Mouse (Mus musculus) kidney, adult 8-10 months (tissue): Measurements from ENCODE around the gene Ldlrad3.

ENCODE experiments used
- DNase-seq, 2 experiments: peaks; one replicate each; pipeline ENCODE4 v3.0.0; 2022

Gene Ldlrad3

GRCm38 (mm10) chr2:102113323-102113722 is 72.9 kb downstream of the Ldlrad3 start:
- DNase-seq, result peak; percentile 90

- no peak for DNase-seq
These were observed 74.2 kb downstream of the Ldlrad3 start for GRCm38 (mm10) chr2:102111906-102112499.

DNA sequence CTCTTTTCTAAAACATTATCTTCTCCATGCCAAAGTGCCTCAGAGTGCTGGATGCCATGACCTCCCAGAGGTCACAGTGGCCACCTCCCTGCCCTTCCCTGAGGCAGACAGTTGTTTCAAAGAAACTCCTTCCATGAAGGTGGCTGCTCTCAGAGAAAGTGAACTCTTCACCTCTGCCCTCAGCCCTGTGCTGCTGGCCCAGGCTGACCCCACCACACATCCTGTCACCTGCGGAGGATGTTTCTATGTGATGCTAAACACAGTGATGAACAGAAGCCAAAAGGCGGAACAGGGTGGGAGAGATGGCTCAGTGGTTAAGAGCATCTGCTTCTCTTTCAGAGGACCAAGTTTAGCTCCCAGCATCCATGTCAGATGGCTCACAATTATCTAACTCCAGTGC is 75.9 kb downstream of the Ldlrad3 start:
- DNase-seq, result no peak

DNA sequence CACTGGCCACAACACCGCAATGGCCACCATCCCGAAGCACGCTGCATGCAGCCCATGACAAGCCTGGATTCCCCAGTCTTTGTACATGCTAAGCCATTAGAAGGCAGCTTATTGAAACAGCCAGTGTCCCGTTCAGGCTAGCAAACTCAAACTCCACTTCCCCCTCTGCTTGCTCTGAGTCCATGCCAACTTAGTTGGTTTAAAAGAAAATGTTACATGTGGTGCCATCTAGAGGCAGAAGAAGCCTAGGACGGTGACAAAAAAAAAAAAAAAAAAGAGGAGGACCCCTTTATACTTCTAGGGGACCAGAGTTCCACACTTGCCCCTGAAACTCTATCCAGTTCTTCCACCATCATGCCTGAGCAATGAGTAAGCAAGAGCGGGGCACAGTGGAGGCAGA is 78.9 kb downstream of the Ldlrad3 start:
- peak in 1 of 2 experiments; percentile 26 for DNase-seq

- no peak for DNase-seq
These were observed 79.5 kb downstream of the Ldlrad3 start for GRCm38 (mm10) chr2:102106728-102107127.

DNA sequence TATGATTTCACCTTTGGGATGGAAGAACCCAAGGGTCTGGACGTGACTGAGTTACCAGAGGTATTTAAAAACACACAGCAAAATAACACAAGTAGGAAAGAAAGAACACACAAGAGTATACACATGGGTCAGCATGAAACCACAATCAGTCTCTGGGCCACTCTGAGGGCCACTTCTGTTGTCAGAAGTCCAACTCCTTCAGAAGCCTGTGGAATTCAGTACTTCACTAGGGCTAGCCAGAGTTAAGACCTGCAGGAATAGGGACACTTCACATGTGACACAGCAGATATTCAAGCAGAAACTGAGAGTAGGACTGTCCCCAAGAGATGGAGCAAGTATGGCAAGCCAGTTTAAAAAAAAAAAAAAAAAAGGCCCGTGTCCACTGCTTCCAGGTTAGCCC is 80.7 kb downstream of the Ldlrad3 start:
- no peak for DNase-seq

GRCm38 (mm10) chr2:102103955-102104354 is 82.2 kb downstream of the Ldlrad3 start:
- DNase-seq, result no peak

DNA sequence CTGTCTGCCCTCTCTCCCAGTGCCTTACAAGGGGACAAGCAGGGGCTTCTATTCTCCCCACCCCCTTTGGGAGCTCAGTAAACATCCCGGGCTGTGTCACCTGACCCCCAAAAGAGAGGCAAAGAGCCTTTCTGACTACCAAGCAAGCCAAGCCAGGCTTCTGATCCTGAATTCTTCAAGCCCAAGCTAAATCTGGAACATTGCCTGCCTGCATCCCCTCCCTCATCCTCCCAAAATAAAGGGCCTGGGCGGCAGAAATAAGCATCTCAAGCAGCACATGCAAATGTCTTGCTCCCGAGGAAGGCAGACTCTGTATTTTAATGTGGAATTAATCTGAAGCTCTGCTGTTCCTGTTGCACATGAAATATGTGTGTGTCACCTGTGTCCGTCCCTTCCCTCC is 85.7 kb downstream of the Ldlrad3 start:
- DNase-seq, result no peak

DNA sequence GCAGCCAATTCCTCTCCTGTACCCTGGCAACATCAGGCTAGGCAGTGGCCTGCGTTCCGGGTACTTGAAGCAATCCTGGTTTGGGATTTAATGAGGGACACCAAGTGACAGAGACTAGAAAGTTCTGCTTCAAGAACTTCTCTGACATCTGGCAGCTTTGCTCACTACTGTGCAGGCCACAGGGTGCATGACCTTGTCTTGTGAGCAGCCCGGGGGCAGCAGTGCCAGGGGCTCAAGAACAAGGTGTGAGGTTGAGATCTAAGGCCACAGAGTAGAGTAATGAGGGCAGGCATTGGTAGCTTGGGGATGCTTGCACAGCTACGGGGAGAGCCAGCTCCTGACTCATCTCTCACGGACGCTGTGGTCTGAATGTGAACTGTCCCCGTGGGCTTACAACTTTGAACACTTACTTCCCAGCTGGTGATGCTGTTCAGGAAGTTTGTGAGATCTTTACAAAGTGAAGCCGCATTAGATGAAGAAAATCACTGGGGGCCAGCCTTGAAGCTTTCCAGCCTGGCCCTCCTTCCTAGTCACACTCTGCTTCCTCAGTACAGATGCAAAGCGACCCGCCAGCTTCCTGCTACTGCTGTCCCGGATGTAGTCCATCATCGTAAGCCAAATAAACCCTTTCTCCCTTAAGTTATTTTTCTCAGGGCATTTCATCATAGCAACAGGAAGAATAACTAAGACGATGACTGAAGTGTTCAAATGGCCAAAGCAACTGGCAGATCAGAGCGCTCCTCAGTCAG is 86.3 kb downstream of the Ldlrad3 start:
- no peak for DNase-seq

DNA sequence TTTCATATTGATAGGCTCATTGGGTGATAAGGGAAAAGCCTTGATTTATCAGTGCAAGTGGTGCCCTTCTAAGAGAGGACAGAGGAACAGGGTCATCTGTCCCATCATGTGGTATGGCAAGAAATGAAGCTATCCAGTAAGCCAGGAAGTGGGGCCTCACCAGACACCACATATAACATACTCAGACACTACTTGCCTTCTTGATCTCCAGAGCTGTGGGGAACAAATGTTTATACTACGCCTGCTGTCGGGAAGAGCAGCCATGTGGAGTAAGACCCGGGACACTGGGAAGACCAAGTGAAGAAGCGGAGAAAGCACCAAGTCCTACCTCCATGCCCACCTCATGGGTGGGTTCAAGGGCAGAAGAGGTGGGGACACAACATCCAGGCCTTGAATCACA is 86.9 kb downstream of the Ldlrad3 start:
- no peak for DNase-seq

GRCm38 (mm10) chr2:102094773-102095172 is 91.4 kb downstream of the Ldlrad3 start:
- DNase-seq, result peak in 1 of 2 experiments; percentile 28

- DNase-seq, result no peak
These were observed 91.9 kb downstream of the Ldlrad3 start for GRCm38 (mm10) chr2:102094281-102094680.

DNA sequence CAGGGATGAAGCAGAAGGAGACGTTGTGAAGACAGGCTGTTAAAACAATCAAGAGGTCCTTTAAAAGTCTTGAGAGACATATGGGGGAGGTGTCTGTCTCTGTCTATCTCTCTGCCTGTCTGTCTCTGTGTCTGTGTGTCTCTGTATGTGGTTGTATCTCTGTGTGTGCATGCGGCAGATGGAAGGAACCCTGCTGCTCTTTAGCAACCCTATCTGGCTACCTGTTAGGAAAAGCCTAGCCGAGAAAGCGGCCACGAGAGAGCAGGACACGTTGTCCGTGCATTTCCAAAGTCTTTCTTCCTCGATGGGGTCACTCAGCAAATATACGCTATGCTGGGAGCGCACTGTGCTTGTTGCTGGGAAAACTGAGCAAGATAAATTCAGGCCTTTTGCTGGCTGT is 93.6 kb downstream of the Ldlrad3 start:
- DNase-seq, result no peak

- peak; percentile 30 to 63 for DNase-seq
These were observed 94.5 kb downstream of the Ldlrad3 start for GRCm38 (mm10) chr2:102091516-102092350.

DNA sequence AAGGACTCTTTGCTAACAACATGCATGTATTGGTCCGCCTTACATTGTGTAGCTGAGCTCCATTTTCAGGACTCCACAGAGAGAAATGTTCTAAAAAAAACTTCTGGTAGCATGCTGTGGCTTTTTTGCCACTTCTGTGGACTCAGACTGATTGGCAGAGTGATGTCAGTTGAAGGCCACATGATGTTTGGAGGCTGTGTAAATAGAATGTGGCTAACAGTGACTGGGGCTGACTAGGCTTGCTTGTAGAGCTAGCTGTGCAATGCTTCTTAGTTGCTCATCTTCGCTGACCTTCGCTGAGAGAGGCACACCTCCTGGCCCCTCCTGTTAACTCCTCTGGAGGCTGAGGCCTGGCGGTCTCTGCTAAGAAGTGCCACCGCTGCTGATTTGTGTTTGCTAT is 98.4 kb downstream of the Ldlrad3 start:
- DNase-seq, result no peak

GRCm38 (mm10) chr2:102086583-102086982 is 99.6 kb downstream of the Ldlrad3 start:
- no peak for DNase-seq

GRCm38 (mm10) chr2:102082782-102083181 is 103.4 kb downstream of the Ldlrad3 start:
- DNase-seq, result no peak

GRCm38 (mm10) chr2:102077554-102077953 is 108.6 kb downstream of the Ldlrad3 start:
- DNase-seq, result peak; percentile 54 to 83

- DNase-seq, result no peak
These were observed 109.9 kb downstream of the Ldlrad3 start for GRCm38 (mm10) chr2:102076237-102076636.

- DNase-seq, result no peak
These were observed 112.7 kb downstream of the Ldlrad3 start for GRCm38 (mm10) chr2:102073266-102074037.

- no peak for DNase-seq
These were observed 113.3 kb downstream of the Ldlrad3 start for GRCm38 (mm10) chr2:102072859-102073258.

DNA sequence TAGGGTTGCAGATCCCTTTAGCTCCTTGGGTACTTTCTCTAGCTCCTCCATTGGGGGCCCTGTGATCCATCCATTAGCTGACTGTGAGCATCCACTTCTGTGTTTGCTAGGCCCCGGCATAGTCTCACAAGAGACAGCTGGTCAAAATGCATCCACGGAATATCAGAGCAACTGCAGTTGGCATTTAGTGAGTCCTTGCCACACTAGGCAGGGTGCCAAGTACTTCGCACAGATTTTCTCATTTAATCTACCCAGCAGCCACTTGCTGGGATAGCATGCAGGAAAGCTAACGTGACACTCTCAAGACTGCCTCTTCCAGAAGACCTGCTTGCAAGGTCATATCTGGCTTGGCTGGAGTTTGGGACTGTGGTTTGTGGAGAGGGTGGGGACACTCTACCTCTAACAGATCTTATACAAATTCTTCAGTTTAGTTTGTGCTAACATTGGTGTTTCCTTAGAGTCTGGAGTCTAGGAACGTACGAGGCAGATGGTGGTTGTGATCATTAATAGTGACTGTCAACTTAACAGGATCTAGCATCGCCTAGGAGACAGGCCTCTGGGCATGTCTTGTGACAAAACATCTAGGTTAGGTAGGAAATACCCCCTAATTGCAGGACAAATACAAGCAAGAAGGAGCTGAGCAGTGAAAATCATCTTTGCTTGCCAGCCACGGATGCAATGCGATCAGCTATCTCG is 115.0 kb downstream of the Ldlrad3 start:
- DNase-seq, result no peak
